Mouse (Mus musculus) hindbrain, postnatal 0 days (tissue): ENCODE results near the gene Tet2. TPM values are rescaled to one million over a fixed set of nuclear protein-coding genes. Genes with fewer than 3 reads are reported as not detected.

Experiments
- ATAC-seq: fragments of 200-750 bp; cut with Nextera tagmentation; 2 replicates; pipeline ENCODE4 v1.8.0; 2017; ENCODE audit warnings: mild to moderate bottlenecking, moderate TSS enrichment, moderate library complexity
- DNase-seq: peaks from one replicate; pipeline ENCODE4 v3.0.0-alpha.2; 2015; ENCODE audit warnings: low spot score
- H3K27ac ChIP-seq: fragments of 300-500 bp; sonication (generic); 2 replicates; pipeline ENCODE4 v1.5.1; 2014; ENCODE audit warnings: mild to moderate bottlenecking
- H3K27me3 ChIP-seq: fragments of 300-500 bp; sonication (generic); 2 replicates; pipeline ENCODE4 v1.6.1; 2014; ENCODE audit warnings: low read length, mixed read lengths; ENCODE audit not compliant: insufficient read depth
- H3K36me3 ChIP-seq: fragments of 300-500 bp; sonication (generic); 2 replicates; pipeline ENCODE4 v1.6.1; 2014; ENCODE audit warnings: low read length, mixed read lengths; ENCODE audit not compliant: insufficient read depth
- H3K4me1 ChIP-seq: fragments of 300-500 bp; sonication (generic); 2 replicates; pipeline ENCODE4 v1.6.1; 2014; ENCODE audit warnings: antibody characterized with exemption, low read length, mixed read lengths; ENCODE audit not compliant: insufficient read depth
- H3K4me2 ChIP-seq: fragments of 300-500 bp; sonication (generic); 2 replicates; pipeline ENCODE4 v1.6.1; 2014; ENCODE audit warnings: low read depth, mild to moderate bottlenecking, low read length, moderate library complexity, mixed read lengths
- H3K4me3 ChIP-seq: fragments of 300-500 bp; sonication (generic); 2 replicates; pipeline ENCODE4 v1.5.1; 2014; ENCODE audit warnings: low read length
- H3K9ac ChIP-seq: fragments of 300-500 bp; sonication (generic); replicated peaks from 2 replicates; pipeline ENCODE4 v1.6.1; 2014; ENCODE audit warnings: mild to moderate bottlenecking, low read length, moderate library complexity, mixed read lengths
- H3K9me3 ChIP-seq: fragments of 300-500 bp; sonication (generic); 2 replicates; pipeline ENCODE4 v1.6.1; 2016; ENCODE audit warnings: low read length, mixed read lengths
- CTCF ChIP-seq: IDR thresholded peaks from 2 replicates; pipeline ENCODE4 v1.5.1; 2016; ENCODE audit warnings: antibody characterized with exemption, control low read depth, low read depth
- WGBS: fragments of 180-500 bp; shearing (Covaris S2); extraction: QIAGEN DNeasy Blood & Tissue Kit; methylation state at CpG from one replicate; pipeline ENCODE4 v1.1.7; 2014; 5-methylcytosine and 5-hydroxymethylcytosine counted together
- polyA plus RNA-seq: library from polyadenylated mRNA; unstranded; fragments of >200 nt; fragmentation: Nextera tagmentation; extraction: Ambion mirVana; gene quantifications from 2 replicates; pipeline ENCODE4 v1.2.1, GENCODE M21; 2015
- total RNA-seq: library from RNA; depleted of rRNA; stranded (reverse); fragments of >200 nt; gene quantifications from 2 replicates; pipeline ENCODE4 v1.2.3, GENCODE M21; 2014

Gene Tet2
- total and polyA plus RNA-seq, 2 experiments from 2014 or later, result 17.7 to 26.9 TPM

- Histone ChIP-seq H3K27me3 (no peaks in the 10 kb centered on the region), H3K36me3 (0 out of 2 replicates have a peak, but pooled peaks cover 4% of the 10 kb centered on the region), H3K4me3 (no peak overlapping the region), H3K27ac (no peak overlapping the region), H3K9me3 (no peaks in the 10 kb centered on the region), H3K4me1 (0 out of 2 replicates have a peak, but pooled peaks cover 4% of the 10 kb centered on the region), H3K4me2 (no peak overlapping the region), H3K9ac (no peak overlapping the region)
- TF ChIP-seq CTCF, result no peak
- DNase-seq, result no peak
- WGBS, result 96% methylated on average over 12 of the region's 12 CpGs
- ATAC-seq, result no peak
Measured at GRCm38 (mm10) chr3:133514290-133514689, 30.6 kb downstream of the Tet2 start.

GRCm38 (mm10) chr3:133513475-133513874 is 31.5 kb downstream of the Tet2 start:
- no peak overlapping the region for H3K9ac ChIP-seq
- H3K4me1 ChIP-seq, result 0 out of 2 replicates have a peak, but pooled peaks cover 4% of the 10 kb centered on the region
- H3K27me3 ChIP-seq, result no peaks in the 10 kb centered on the region
- H3K27ac ChIP-seq, result no peak overlapping the region
- 0 out of 2 replicates have a peak, but pooled peaks cover 4% of the 10 kb centered on the region for H3K36me3 ChIP-seq
- no peak for TF ChIP-seq CTCF
- 90% methylated on average over 7 of the region's 7 CpGs for WGBS
- no peak overlapping the region for H3K4me3 ChIP-seq
- H3K4me2 ChIP-seq, result no peak overlapping the region
- DNase-seq (no peak), ATAC-seq (no peak)
- no peaks in the 10 kb centered on the region for H3K9me3 ChIP-seq

DNA sequence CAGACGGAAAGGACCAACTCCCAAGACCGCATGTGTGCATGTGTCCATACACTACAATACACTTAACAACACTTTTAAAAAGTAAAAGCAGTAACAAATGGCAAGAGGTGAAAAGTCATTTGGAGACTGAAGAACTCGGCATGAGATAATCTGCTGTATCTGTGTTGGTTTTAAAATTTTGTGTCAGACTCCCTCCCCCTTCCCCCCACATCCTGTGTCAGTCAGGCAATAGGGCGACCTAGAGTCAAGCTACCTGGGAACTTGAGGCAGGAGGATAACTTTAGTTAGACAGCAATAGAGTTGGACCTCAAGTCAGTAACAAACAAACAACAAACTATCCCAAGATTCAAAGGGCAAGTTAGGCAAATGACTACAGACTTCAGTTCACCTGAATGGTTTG is 34.6 kb downstream of the Tet2 start:
- Histone ChIP-seq H3K4me3 (no peak overlapping the region), H3K4me2 (no peak overlapping the region), H3K9ac (no peak overlapping the region), H3K9me3 (no peaks in the 10 kb centered on the region), H3K27ac (no peak overlapping the region), H3K4me1 (no peaks in the 10 kb centered on the region), H3K36me3 (0 out of 2 replicates have a peak, but pooled peaks cover 4% of the 10 kb centered on the region), H3K27me3 (no peaks in the 10 kb centered on the region)
- no peak for TF ChIP-seq CTCF
- WGBS, result 91% methylated on average over 4 of the region's 4 CpGs
- no peak for DNase-seq
- ATAC-seq, result no peak

GRCm38 (mm10) chr3:133509796-133510195 is 35.1 kb downstream of the Tet2 start:
- no peak overlapping the region for H3K4me2 ChIP-seq
- H3K9ac ChIP-seq, result no peak overlapping the region
- ATAC-seq (no peak), DNase-seq (no peak)
- H3K36me3 ChIP-seq, result 0 out of 2 replicates have a peak, but pooled peaks cover 4% of the 10 kb centered on the region
- TF ChIP-seq CTCF, result no peak
- WGBS, result 72% methylated on average over 2 of the region's 2 CpGs
- no peaks in the 10 kb centered on the region for H3K4me1 ChIP-seq
- H3K27ac ChIP-seq, result no peak overlapping the region
- H3K27me3 ChIP-seq, result no peaks in the 10 kb centered on the region
- H3K4me3 ChIP-seq, result no peak overlapping the region
- no peaks in the 10 kb centered on the region for H3K9me3 ChIP-seq

GRCm38 (mm10) chr3:133508881-133509280 is 36.1 kb downstream of the Tet2 start:
- Histone ChIP-seq H3K27ac (no peak overlapping the region), H3K36me3 (0 out of 2 replicates have a peak, but pooled peaks cover 4% of the 10 kb centered on the region), H3K9me3 (no peaks in the 10 kb centered on the region), H3K4me1 (no peaks in the 10 kb centered on the region), H3K9ac (no peak overlapping the region), H3K4me3 (no peak overlapping the region), H3K4me2 (no peak overlapping the region), H3K27me3 (no peaks in the 10 kb centered on the region)
- 97% methylated on average over 3 of the region's 3 CpGs for WGBS
- TF ChIP-seq CTCF, result no peak
- DNase-seq (no peak), ATAC-seq (no peak)

DNA sequence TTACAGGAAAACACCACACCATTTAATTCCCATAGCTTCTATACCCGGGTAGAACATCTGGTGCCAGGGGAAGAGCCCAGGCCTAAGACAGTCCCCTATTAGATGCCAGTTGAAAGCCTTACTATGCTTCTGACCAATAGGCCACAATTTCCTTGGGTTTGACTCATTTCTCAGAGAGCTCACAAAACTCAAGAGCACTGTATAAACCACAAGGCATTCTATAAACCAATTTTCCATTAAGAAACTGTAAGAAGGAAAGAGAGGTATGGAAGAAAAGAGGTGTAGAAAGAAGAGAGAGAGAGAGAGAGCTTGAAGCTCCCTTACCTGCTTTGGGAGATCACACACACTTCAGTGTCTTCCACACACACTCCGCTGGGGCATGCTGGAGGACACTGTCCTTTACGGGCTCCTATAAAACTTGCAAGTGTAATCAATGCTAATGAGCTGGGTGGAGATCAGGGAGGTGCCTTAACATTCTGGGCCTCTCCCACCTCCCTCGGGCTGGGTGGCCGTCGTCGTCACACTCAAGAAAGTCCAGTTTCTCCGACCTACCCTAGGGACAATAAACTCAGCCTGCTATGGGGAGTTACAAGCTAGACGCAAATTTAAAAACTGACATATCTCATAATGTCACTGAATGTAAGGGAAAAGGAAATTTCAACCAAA is 38.5 kb downstream of the Tet2 start:
- no peaks in the 10 kb centered on the region for H3K9me3 ChIP-seq
- H3K4me2 ChIP-seq, result no peak overlapping the region
- H3K36me3 ChIP-seq, result no peaks in the 10 kb centered on the region
- TF ChIP-seq CTCF, result no peak
- no peak overlapping the region for H3K9ac ChIP-seq
- H3K27ac ChIP-seq, result no peak overlapping the region
- H3K4me3 ChIP-seq, result no peak overlapping the region
- DNase-seq (no peak), ATAC-seq (no peak)
- 82% methylated on average over 9 of the region's 9 CpGs for WGBS
- no peaks in the 10 kb centered on the region for H3K27me3 ChIP-seq
- no peaks in the 10 kb centered on the region for H3K4me1 ChIP-seq

GRCm38 (mm10) chr3:133496953-133497352 is 48.0 kb downstream of the Tet2 start:
- no peak overlapping the region for H3K27ac ChIP-seq
- no peak overlapping the region for H3K4me3 ChIP-seq
- no peak overlapping the region for H3K9ac ChIP-seq
- no peaks in the 10 kb centered on the region for H3K27me3 ChIP-seq
- ATAC-seq (peak; percentile 83), DNase-seq (peak; percentile 71)
- no peak for TF ChIP-seq CTCF
- H3K4me1 ChIP-seq, result no peaks in the 10 kb centered on the region
- no peaks in the 10 kb centered on the region for H3K9me3 ChIP-seq
- no peaks in the 10 kb centered on the region for H3K36me3 ChIP-seq
- 30% methylated on average over 7 of the region's 7 CpGs for WGBS
- no peak overlapping the region for H3K4me2 ChIP-seq
